Mouse (Mus musculus): ENCODE data around the gene Tspan33. TPM values are rescaled to one million over a fixed set of nuclear protein-coding genes. Genes with fewer than 3 reads are reported as not detected.
A peak's percentile ranks its signal among the peaks of the same experiment; 100 is the strongest.

The Tspan33 gene
- 110 and 156 TPM in 2 replicates for polyA plus RNA-seq (2015; fragmentation: Nextera tagmentation; extraction: Ambion mirVana)

DNA sequence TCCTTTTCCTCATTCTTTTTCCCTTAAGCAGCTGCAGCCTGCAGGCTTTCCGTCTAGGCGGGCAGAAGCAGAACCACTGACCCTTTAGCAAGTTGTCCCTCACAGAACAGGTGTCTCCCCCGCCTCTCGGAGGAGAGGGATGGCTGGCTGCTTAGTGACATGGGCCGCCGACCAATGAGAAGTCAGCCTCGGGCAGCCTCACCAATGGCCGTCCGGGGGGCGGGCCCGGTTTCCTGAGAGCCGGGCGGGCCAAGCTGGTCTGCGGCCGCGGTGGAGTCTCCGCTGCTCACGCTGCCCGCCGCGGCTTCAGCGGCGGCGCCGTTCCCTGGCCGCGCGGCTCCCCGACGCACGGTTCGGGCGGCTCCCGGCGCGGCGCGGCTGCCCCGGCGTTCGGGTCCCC lies at the start of gene Tspan33:
Gene Tspan33, plus strand, starts transcription at position 270 of the 400 bp plus-strand sequence.
- H3K27me3 ChIP-seq (ENCODE audit: control insufficient read depth, insufficient read depth, low read depth, low read length): peaks cover 12% of the 10 kb centered on the region
- peaks cover 7% of the 10 kb centered on the region for H3K36me3 ChIP-seq (ENCODE audit: control insufficient read depth, insufficient read depth)
- ATAC-seq (ENCODE audit: low read depth): peak; percentile 83
- peak within 1 kb of the TSS; percentile 99 for H3K4me3 ChIP-seq (ENCODE audit: low read depth, low read length)
- WGBS (ENCODE audit: insufficient replicate concordance): 0% methylated on average over 41 of the region's 41 CpGs
- no peaks in the 10 kb centered on the region for H3K9me3 ChIP-seq (replicated peaks; ENCODE audit: control insufficient read depth, low read length)
- peak within 1 kb of the TSS; percentile 90 for H3K4me2 ChIP-seq (ENCODE audit: low read depth, low read length)
- peak within 1 kb of the TSS; percentile 100 for H3K9ac ChIP-seq (ENCODE audit: low read depth, low read length)
- peaks cover 34% of the 10 kb centered on the region for H3K4me1 ChIP-seq (ENCODE audit: control insufficient read depth, low read depth, low read length)
- H3K27ac ChIP-seq (ENCODE audit: low read length): peak within 1 kb of the TSS; percentile 99

DNA sequence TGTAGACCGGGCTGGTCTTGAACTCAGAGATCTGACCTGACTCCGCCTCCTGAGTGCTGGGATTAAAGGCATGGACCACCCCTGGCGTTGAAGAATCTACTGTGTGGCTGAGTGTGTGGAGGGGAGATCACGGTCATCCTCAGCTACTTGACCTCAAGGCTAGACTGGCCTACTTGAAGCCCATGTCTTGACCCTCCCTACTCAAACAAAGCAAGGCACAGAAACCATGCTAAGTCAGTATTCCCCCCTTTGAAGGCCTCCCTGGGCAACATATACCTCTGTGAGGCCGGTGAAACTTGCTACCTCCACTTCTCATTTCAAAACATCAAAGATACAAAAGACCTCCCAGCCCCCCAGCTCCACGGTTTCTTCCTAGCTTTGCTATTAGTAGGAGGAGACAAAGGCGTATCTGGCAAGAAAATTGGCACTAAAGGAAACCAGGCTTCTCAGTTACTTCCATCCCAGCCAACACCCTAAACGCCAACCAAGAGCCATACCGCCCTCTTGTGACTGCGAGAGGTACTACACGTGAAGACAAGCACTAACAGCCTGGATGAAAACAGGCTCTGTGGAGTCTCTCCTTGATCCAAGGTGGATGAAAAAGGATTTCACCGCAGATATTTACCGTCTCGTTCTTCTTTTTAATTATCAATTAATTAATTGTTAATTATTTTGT lies 44.4 kb upstream of the Tspan33 start:
- H3K36me3 ChIP-seq (ENCODE audit: control insufficient read depth, insufficient read depth): no peaks in the 10 kb centered on the region
- no peak overlapping the region for H3K4me2 ChIP-seq (ENCODE audit: low read depth, low read length)
- no peak for ATAC-seq (ENCODE audit: low read depth)
- H3K9ac ChIP-seq (ENCODE audit: low read depth, low read length): no peak overlapping the region
- no peak overlapping the region for H3K4me3 ChIP-seq (ENCODE audit: low read depth, low read length)
- no peaks in the 10 kb centered on the region for H3K27me3 ChIP-seq (ENCODE audit: control insufficient read depth, insufficient read depth, low read depth, low read length)
- no peaks in the 10 kb centered on the region; the same call in 1 of the 2 replicates for H3K4me1 ChIP-seq (ENCODE audit: control insufficient read depth, low read depth, low read length)
- no peaks in the 10 kb centered on the region for H3K9me3 ChIP-seq (replicated peaks; ENCODE audit: control insufficient read depth, low read length)
- 27% methylated on average over 14 of the region's 14 CpGs for WGBS (ENCODE audit: insufficient replicate concordance)
- H3K27ac ChIP-seq (ENCODE audit: low read length): no peak overlapping the region

DNA sequence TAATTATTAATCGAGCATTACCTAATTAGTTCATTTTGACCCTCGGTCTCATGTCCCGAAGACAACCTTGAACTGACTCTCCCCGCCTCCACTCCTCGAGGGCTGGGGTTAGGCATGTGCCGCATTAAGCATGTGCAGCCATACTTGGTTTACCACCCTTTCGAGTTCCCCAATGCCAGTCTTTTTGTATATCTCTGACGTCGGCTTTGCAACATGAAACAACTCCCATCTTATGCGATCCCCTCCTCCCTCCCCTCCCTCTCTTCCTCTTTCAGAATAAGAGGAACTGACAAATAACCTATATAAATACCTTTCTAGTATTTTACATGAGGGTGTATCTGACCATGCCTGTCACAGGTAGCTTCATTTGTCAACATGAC lies 43.9 kb upstream of the Tspan33 start:
- no peak overlapping the region for H3K4me2 ChIP-seq (ENCODE audit: low read depth, low read length)
- no peaks in the 10 kb centered on the region; the same call in 1 of the 2 replicates for H3K4me1 ChIP-seq (ENCODE audit: control insufficient read depth, low read depth, low read length)
- H3K36me3 ChIP-seq (ENCODE audit: control insufficient read depth, insufficient read depth): no peaks in the 10 kb centered on the region
- H3K9ac ChIP-seq (ENCODE audit: low read depth, low read length): no peak overlapping the region
- no peaks in the 10 kb centered on the region for H3K27me3 ChIP-seq (ENCODE audit: control insufficient read depth, insufficient read depth, low read depth, low read length)
- 36% methylated on average over 10 of the region's 10 CpGs for WGBS (ENCODE audit: insufficient replicate concordance)
- no peak overlapping the region for H3K27ac ChIP-seq (ENCODE audit: low read length)
- no peak overlapping the region for H3K4me3 ChIP-seq (ENCODE audit: low read depth, low read length)
- no peaks in the 10 kb centered on the region for H3K9me3 ChIP-seq (replicated peaks; ENCODE audit: control insufficient read depth, low read length)
- no peak for ATAC-seq (ENCODE audit: low read depth)

DNA sequence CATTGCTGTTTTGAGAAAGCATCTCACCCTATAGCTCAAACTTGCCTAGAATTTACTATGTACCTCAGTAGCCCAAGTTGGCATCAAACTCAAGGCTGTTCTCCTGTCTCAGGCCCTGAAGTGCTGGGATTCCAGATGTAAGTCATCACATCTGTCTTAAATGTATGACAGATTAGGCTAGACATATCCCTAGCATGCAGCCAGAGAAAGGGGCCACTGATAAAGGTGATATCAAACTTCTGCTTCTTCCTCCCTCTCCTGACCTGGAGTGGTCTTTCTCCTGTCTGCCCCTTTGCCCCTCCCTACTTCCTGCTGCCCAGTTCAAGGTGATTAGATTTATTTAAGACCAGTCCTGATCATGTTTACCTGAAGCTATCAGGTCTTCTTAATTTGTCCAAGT lies 40.8 kb upstream of the Tspan33 start:
- H3K9ac ChIP-seq (ENCODE audit: low read depth, low read length): no peak overlapping the region
- no peak overlapping the region for H3K4me3 ChIP-seq (ENCODE audit: low read depth, low read length)
- no peaks in the 10 kb centered on the region for H3K36me3 ChIP-seq (ENCODE audit: control insufficient read depth, insufficient read depth)
- no peaks in the 10 kb centered on the region for H3K9me3 ChIP-seq (replicated peaks; ENCODE audit: control insufficient read depth, low read length)
- H3K4me2 ChIP-seq (ENCODE audit: low read depth, low read length): no peak overlapping the region
- H3K4me1 ChIP-seq (ENCODE audit: control insufficient read depth, low read depth, low read length): no peaks in the 10 kb centered on the region; the same call in 1 of the 2 replicates
- ATAC-seq (ENCODE audit: low read depth): no peak
- H3K27ac ChIP-seq (ENCODE audit: low read length): no peak overlapping the region
- no peaks in the 10 kb centered on the region for H3K27me3 ChIP-seq (ENCODE audit: control insufficient read depth, insufficient read depth, low read depth, low read length)

DNA sequence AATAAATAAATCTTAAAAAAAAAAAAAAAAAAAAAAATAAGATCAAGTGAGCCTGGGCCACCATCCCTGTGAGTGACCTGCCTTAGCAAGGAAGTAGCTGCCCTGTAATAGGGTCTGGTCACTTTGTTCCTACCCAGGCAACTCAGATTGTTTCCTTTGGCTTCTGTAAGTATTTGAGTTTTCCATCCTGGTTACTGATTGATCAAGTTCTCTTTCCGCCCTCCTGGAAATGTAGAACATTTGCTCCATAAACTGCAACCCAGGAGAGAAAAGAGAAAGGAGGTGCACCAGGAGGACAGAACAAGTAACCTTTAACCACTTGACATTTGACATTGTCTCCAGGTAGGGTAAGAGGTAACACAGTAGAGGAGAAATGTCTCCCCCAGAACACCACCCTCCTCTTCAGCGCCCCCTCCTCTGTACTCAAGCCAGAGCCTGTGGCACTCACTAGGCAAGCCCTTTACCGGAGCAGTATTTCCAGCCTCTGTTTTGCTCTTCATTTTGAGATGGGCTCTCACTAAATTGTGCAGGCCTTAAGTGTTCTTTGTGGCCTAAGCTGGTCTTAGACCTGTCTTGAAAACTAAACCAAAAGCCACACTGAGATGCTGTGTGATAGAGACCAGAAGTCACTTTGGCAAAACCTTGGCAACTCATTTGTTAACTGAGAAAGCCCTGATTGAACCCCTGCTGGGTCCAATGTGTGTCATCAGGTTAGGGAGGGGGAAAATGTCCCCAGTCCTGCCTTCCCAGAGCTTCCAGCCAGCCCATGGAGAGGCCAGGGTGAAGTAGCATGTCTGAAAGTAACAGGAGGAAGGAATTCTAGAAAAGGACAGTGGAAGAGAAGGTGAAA lies 35.2 kb upstream of the Tspan33 start:
- H3K4me1 ChIP-seq (ENCODE audit: control insufficient read depth, low read depth, low read length): no peaks in the 10 kb centered on the region
- H3K27me3 ChIP-seq (ENCODE audit: control insufficient read depth, insufficient read depth, low read depth, low read length): no peaks in the 10 kb centered on the region
- no peaks in the 10 kb centered on the region for H3K9me3 ChIP-seq (replicated peaks; ENCODE audit: control insufficient read depth, low read length)
- H3K36me3 ChIP-seq (ENCODE audit: control insufficient read depth, insufficient read depth): no peaks in the 10 kb centered on the region
- no peak overlapping the region for H3K4me2 ChIP-seq (ENCODE audit: low read depth, low read length)
- 61% methylated on average over 3 of the region's 3 CpGs for WGBS (ENCODE audit: insufficient replicate concordance)
- no peak overlapping the region for H3K4me3 ChIP-seq (ENCODE audit: low read depth, low read length)
- ATAC-seq (ENCODE audit: low read depth): peak; percentile 70
- no peak overlapping the region for H3K9ac ChIP-seq (ENCODE audit: low read depth, low read length)
- peak overlapping the region; percentile 47 for H3K27ac ChIP-seq (ENCODE audit: low read length)

DNA sequence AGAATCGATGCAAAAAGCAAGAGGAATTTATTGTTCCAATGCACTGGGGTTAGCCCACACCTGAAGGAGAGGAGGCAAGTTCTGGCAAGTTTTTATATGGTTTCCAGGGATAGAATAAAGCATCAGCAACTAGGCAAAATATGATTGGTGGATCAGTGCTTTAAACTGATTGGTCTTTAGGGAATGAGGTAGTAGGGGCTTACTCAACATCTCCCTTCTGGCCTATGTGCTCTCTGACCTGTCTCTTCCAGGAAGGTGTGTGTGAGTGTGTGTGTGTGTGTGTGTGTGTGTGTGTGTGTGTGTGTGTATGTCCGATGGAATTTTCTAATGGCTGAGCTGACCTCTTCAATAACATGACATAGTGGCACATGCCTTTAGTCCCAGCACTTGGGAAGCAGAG lies 34.1 kb upstream of the Tspan33 start:
- Histone ChIP-seq H3K4me2 (ENCODE audit: low read depth, low read length) (no peak overlapping the region), H3K27ac (ENCODE audit: low read length) (no peak overlapping the region; the same call in 1 of the 2 replicates)
- WGBS (ENCODE audit: insufficient replicate concordance): 67% methylated on average over 2 of the region's 2 CpGs

DNA sequence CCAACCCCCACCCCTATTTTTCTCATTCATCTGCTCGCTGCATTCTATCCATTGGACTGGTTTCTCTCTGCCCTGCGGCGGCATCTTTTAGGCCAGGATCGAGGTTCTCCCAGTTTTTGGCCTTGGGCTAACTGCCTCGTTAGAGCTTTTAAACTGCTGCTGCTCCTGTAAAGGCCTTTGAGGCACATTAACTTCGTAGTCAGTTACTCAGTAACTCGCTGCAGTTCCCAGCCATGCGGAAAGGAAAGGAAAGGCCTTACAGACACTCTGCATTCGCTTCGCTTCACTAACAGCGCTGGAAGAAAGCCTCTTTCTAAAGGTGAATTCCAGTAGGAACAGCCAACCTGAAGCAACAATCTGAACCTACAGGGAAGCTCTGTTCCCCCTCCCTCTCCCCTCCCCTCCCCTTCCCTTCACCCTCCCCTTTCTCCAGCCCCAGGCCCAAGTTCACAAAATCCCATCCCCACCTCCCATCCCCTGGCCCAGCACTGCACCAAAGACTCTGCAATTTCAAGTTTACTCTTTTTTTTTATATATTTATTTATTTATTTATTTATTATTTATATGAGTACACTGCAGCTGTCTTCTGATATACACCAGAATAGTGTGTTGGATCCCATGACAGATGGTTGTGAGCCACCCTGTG lies 33.2 kb upstream of the Tspan33 start:
- peak; percentile 58 for ATAC-seq (ENCODE audit: low read depth)
- Histone ChIP-seq H3K27ac (ENCODE audit: low read length) (peak overlapping the region; percentile 59), H3K9me3 (replicated peaks; ENCODE audit: control insufficient read depth, low read length) (no peaks in the 10 kb centered on the region), H3K4me1 (ENCODE audit: control insufficient read depth, low read depth, low read length) (no peaks in the 10 kb centered on the region), H3K4me2 (ENCODE audit: low read depth, low read length) (no peak overlapping the region), H3K9ac (ENCODE audit: low read depth, low read length) (no peak overlapping the region), H3K36me3 (ENCODE audit: control insufficient read depth, insufficient read depth) (no peaks in the 10 kb centered on the region), H3K4me3 (ENCODE audit: low read depth, low read length) (no peak overlapping the region), H3K27me3 (ENCODE audit: control insufficient read depth, insufficient read depth, low read depth, low read length) (no peaks in the 10 kb centered on the region)
- 61% methylated on average over 11 of the region's 11 CpGs for WGBS (ENCODE audit: insufficient replicate concordance)

More for the DNA sequence above, 34.1 kb upstream of the Tspan33 start:
- H3K4me1 ChIP-seq (ENCODE audit: control insufficient read depth, low read depth, low read length): no peaks in the 10 kb centered on the region
- ATAC-seq (ENCODE audit: low read depth): peak; percentile 49; the same call in 1 of the 2 replicates
- no peaks in the 10 kb centered on the region for H3K36me3 ChIP-seq (ENCODE audit: control insufficient read depth, insufficient read depth)
- H3K4me3 ChIP-seq (ENCODE audit: low read depth, low read length): no peak overlapping the region
- no peaks in the 10 kb centered on the region for H3K27me3 ChIP-seq (ENCODE audit: control insufficient read depth, insufficient read depth, low read depth, low read length)
- no peak overlapping the region for H3K9ac ChIP-seq (ENCODE audit: low read depth, low read length)
- H3K9me3 ChIP-seq (replicated peaks; ENCODE audit: control insufficient read depth, low read length): no peaks in the 10 kb centered on the region

DNA sequence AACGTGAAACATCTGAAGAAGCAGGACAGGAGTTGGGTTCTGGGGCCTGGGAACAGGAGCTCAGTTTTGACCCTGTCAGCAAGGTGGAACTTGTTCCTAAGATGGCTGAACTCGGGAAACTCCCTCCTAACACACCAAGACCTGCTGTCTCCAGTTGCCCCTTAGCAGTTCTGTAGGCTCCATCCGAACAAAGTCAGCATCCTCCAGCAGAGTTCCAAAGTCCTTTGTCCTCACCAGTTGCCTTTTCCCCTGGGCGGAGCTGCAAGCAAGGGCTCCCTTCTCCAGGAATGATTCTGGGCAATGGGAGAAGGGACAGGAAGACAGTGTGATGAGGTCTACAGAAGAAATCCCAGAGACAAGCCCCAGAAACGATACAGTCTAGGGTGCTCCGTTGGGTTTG lies 26.8 kb upstream of the Tspan33 start:
- no peak overlapping the region for H3K9ac ChIP-seq (ENCODE audit: low read depth, low read length)
- no peak overlapping the region for H3K27ac ChIP-seq (ENCODE audit: low read length)
- no peak overlapping the region for H3K4me3 ChIP-seq (ENCODE audit: low read depth, low read length)
- no peak for ATAC-seq (ENCODE audit: low read depth)
- WGBS (ENCODE audit: insufficient replicate concordance): 49% methylated on average over 6 of the region's 6 CpGs
- no peak overlapping the region for H3K4me2 ChIP-seq (ENCODE audit: low read depth, low read length)
- H3K9me3 ChIP-seq (replicated peaks; ENCODE audit: control insufficient read depth, low read length): no peaks in the 10 kb centered on the region
- no peaks in the 10 kb centered on the region for H3K36me3 ChIP-seq (ENCODE audit: control insufficient read depth, insufficient read depth)
- H3K4me1 ChIP-seq (ENCODE audit: control insufficient read depth, low read depth, low read length): no peaks in the 10 kb centered on the region
- H3K27me3 ChIP-seq (ENCODE audit: control insufficient read depth, insufficient read depth, low read depth, low read length): no peaks in the 10 kb centered on the region
